Comparison of ENCODE assay signal across 7 mouse cellular contexts in genomic region chr12:71309581-71310067, GRCm38 (mm10). TPM values are rescaled to one million over a fixed set of nuclear protein-coding genes. Genes with fewer than 3 reads are reported as not detected.
DNase-seq lines count a peak whose midpoint lies in the region; ATAC-seq lines count a peak whose summit lies in the region.

TSS of gene Dact1 (plus strand) at chr12:71309884.

- intact Hi-C loops in gastrocnemius, postnatal 14 days (cut with DNase I; ENCODE audit: low total_unique reads): loop anchor here (5.0 kb wide), 1 partner anchor 398 kb away; no protein-coding TSS in a partner anchor
- intact Hi-C loops in left cerebral cortex, postnatal 36 days (cut with DNase I): loop anchor here (2.0 to 10.0 kb wide), 5 partner anchors 68 to 453 kb away; no protein-coding TSS in a partner anchor

- peak; percentile 59 for ATAC-seq in common myeloid progenitor, adult 5-6 weeks (replicated peaks; ENCODE audit: low read depth, poor library complexity, severe bottlenecking)

- peak; percentile 56 for DNase-seq in adrenal gland, adult 8-10 months
- DNase-seq in gastrocnemius, postnatal 14 days: peak; percentile 80
- peak; percentile 51 for DNase-seq in induced T-regulatory cell, adult 2 months (ENCODE audit: low read depth)
- peak; percentile 69 to 72 for DNase-seq in left cerebral cortex, postnatal 36 days (ENCODE audit: low spot score in 2 of 2)
- peak; percentile 85 for DNase-seq in mesoderm, embryonic 11.5 days (ENCODE audit: low read depth, low spot score)
- peak; percentile 46 for DNase-seq in skeletal muscle tissue, adult 2 months (ENCODE audit: low read depth, low spot score)

RNA-seq across cellular contexts. Expression of gene Dact1, which starts in this region (rescaled TPM):
- 10 to 100 TPM; 15.6 to 29.4 (median 22.5) TPM for total RNA-seq in adrenal gland, adult 8-10 months (2022)
- total RNA-seq in common myeloid progenitor, adult 5-6 weeks (2017): 0.15 and 0.32 TPM in 2 replicates
- 10 to 100 TPM in 1 of 2 experiments, 1 to 10 TPM in 1; 8.1 to 12.1 TPM for total RNA-seq in gastrocnemius, postnatal 14 days (2021)
- 1 to 10 TPM; 9.2 to 9.8 TPM for total RNA-seq in left cerebral cortex, postnatal 36 days (2021)

Comparison
In these comparisons a context has a peak if more than half of its experiments do, and no peak if none do; other contexts are left out.
1. Peak in every context shown above with its lines: DNase-seq and ATAC-seq.
2. Peak in ATAC-seq in common myeloid progenitor, adult 5-6 weeks; RNA of the gene not detected or under 1 TPM.